Mouse (Mus musculus) forebrain, embryonic 10.5 days (tissue): Measurements from ENCODE around the gene Il5. TPM values are rescaled to one million over a fixed set of nuclear protein-coding genes. Genes with fewer than 3 reads are reported as not detected.
"Not testable (repeated sequence)": the region's sequence is repeated elsewhere in the genome, so short reads cannot be mapped to it uniquely, and the experiment has no call there.

Experiments
- DNase-seq: peaks from one replicate; pipeline ENCODE4 v3.0.0-alpha.2; 2017; ENCODE audit warnings: low spot score; ENCODE audit errors: extremely low spot score
- H3K27ac ChIP-seq: fragments of 300-500 bp; sonication (generic); 2 replicates; pipeline ENCODE4 v1.5.1; 2016; ENCODE audit warnings: mild to moderate bottlenecking
- H3K27me3 ChIP-seq: fragments of 300-500 bp; sonication (generic); 2 replicates; pipeline ENCODE4 v1.6.1; 2016; ENCODE audit warnings: mild to moderate bottlenecking; ENCODE audit not compliant: poor library complexity, severe bottlenecking
- H3K36me3 ChIP-seq: fragments of 300-500 bp; sonication (generic); replicated peaks from 2 replicates; pipeline ENCODE4 v1.6.1; 2016; ENCODE audit warnings: mild to moderate bottlenecking, moderate library complexity
- H3K4me1 ChIP-seq: fragments of 300-500 bp; sonication (generic); 2 replicates; pipeline ENCODE4 v1.6.1; 2016
- H3K4me3 ChIP-seq: fragments of 300-500 bp; sonication (generic); 2 replicates; pipeline ENCODE4 v1.5.1; 2016; ENCODE audit warnings: mild to moderate bottlenecking, moderate library complexity
- H3K9me3 ChIP-seq: fragments of 300-500 bp; sonication (generic); 2 replicates; pipeline ENCODE4 v1.6.1; 2016; ENCODE audit warnings: mild to moderate bottlenecking, moderate library complexity
- WGBS: fragments of 180-500 bp; shearing (Covaris S2); methylation state at CpG from one replicate; pipeline ENCODE4 v1.1.7; 2016; 5-methylcytosine and 5-hydroxymethylcytosine counted together
- polyA plus RNA-seq: library from polyadenylated mRNA; unstranded; fragments of >200 nt; fragmentation: Nextera tagmentation; extraction: Ambion mirVana; gene quantifications from 2 replicates; pipeline ENCODE4 v1.2.1, GENCODE M21; 2016

The Il5 gene
- polyA plus RNA-seq, 1 experiment from 2014 or later, result 0.11 TPM

GRCm38 (mm10) chr11:53749716-53750352, 29.2 kb downstream of the Il5 start:
- no peak overlapping the region for H3K4me3 ChIP-seq
- 52% methylated on average over 5 of the region's 5 CpGs for WGBS
- peaks cover 4% of the 10 kb centered on the region for H3K4me1 ChIP-seq
- H3K27ac ChIP-seq, result no peak overlapping the region
- H3K36me3 ChIP-seq, result no peaks in the 10 kb centered on the region
- H3K27me3 ChIP-seq, result no peaks in the 10 kb centered on the region
- DNase-seq, result no peak
- no peaks in the 10 kb centered on the region for H3K9me3 ChIP-seq

GRCm38 (mm10) chr11:53755011-53755595, 34.5 kb downstream of the Il5 start:
- Histone ChIP-seq H3K36me3 (no peaks in the 10 kb centered on the region), H3K9me3 (no peaks in the 10 kb centered on the region), H3K4me3 (no peak overlapping the region), H3K4me1 (peaks cover 20% of the 10 kb centered on the region), H3K27me3 (peaks cover 14% of the 10 kb centered on the region), H3K27ac (no peak overlapping the region)
- DNase-seq, result no peak
- WGBS, result 86% methylated on average over 12 of the region's 12 CpGs

- Histone ChIP-seq H3K9me3 (no peaks in the 10 kb centered on the region), H3K36me3 (no peaks in the 10 kb centered on the region), H3K27me3 (peaks cover 39% of the 10 kb centered on the region), H3K27ac (no peak overlapping the region), H3K4me1 (peaks cover 40% of the 10 kb centered on the region), H3K4me3 (no peak overlapping the region)
- WGBS, result 91% methylated on average over 4 of the region's 4 CpGs
- no peak for DNase-seq
Measured at GRCm38 (mm10) chr11:53757612-53758011, 37.0 kb downstream of the Il5 start.

GRCm38 (mm10) chr11:53758033-53758432, 37.4 kb downstream of the Il5 start:
- H3K4me1 ChIP-seq, result peaks cover 44% of the 10 kb centered on the region
- DNase-seq, H3K9me3 ChIP-seq, H3K4me3 ChIP-seq, H3K27ac ChIP-seq, H3K36me3 ChIP-seq: not testable (repeated sequence)
- H3K27me3 ChIP-seq, result peaks cover 43% of the 10 kb centered on the region
- WGBS, result 77% methylated on average over 9 of the region's 9 CpGs

GRCm38 (mm10) chr11:53758791-53759351, 38.3 kb downstream of the Il5 start:
- no peaks in the 10 kb centered on the region for H3K36me3 ChIP-seq
- DNase-seq, result no peak
- 44% methylated on average over 6 of the region's 6 CpGs for WGBS
- peaks cover 53% of the 10 kb centered on the region for H3K4me1 ChIP-seq
- H3K27ac ChIP-seq, result 0 out of 2 replicates have a peak overlapping the region, but pooled peaks have one; percentile 52
- H3K9me3 ChIP-seq, result no peaks in the 10 kb centered on the region
- H3K4me3 ChIP-seq, result no peak overlapping the region
- H3K27me3 ChIP-seq, result peaks cover 51% of the 10 kb centered on the region

- Histone ChIP-seq H3K27ac (peak overlapping the region; percentile 52; the same call in 1 of the 2 replicates), H3K27me3 (peaks cover 60% of the 10 kb centered on the region), H3K4me1 (peaks cover 62% of the 10 kb centered on the region), H3K9me3 (no peaks in the 10 kb centered on the region), H3K36me3 (no peaks in the 10 kb centered on the region), H3K4me3 (peak overlapping the region; percentile 23)
- DNase-seq, result no peak
- 5% methylated on average over 22 of the region's 22 CpGs for WGBS
Measured at GRCm38 (mm10) chr11:53759545-53760406, 39.2 kb downstream of the Il5 start.

GRCm38 (mm10) chr11:53761284-53761683, 40.7 kb downstream of the Il5 start:
- DNase-seq, result no peak
- Histone ChIP-seq H3K4me3 (no peak overlapping the region), H3K4me1 (peaks cover 65% of the 10 kb centered on the region), H3K27me3 (peaks cover 74% of the 10 kb centered on the region), H3K9me3 (no peaks in the 10 kb centered on the region), H3K36me3 (no peaks in the 10 kb centered on the region), H3K27ac (no peak overlapping the region)
- WGBS, result 82% methylated on average over 5 of the region's 5 CpGs

- no peak overlapping the region for H3K4me3 ChIP-seq
- no peak for DNase-seq
- no peaks in the 10 kb centered on the region for H3K36me3 ChIP-seq
- H3K9me3 ChIP-seq, result no peaks in the 10 kb centered on the region
- peaks cover 65% of the 10 kb centered on the region for H3K4me1 ChIP-seq
- peaks cover 78% of the 10 kb centered on the region for H3K27me3 ChIP-seq
- no peak overlapping the region for H3K27ac ChIP-seq
- WGBS, result 56% methylated on average over 2 of the region's 2 CpGs
Measured at GRCm38 (mm10) chr11:53761822-53762221, 41.2 kb downstream of the Il5 start.

- no peaks in the 10 kb centered on the region for H3K36me3 ChIP-seq
- H3K27ac ChIP-seq, result peak overlapping the region; percentile 84; the same call in 1 of the 2 replicates
- H3K9me3 ChIP-seq, result no peaks in the 10 kb centered on the region
- H3K27me3 ChIP-seq, result peaks cover 82% of the 10 kb centered on the region
- DNase-seq, result no peak
- peak overlapping the region; percentile 51 for H3K4me3 ChIP-seq
- peaks cover 65% of the 10 kb centered on the region for H3K4me1 ChIP-seq
- WGBS, result 73% methylated on average over 2 of the region's 2 CpGs
Measured at GRCm38 (mm10) chr11:53762426-53762825, 41.8 kb downstream of the Il5 start.

GRCm38 (mm10) chr11:53762827-53763495, 42.4 kb downstream of the Il5 start:
- H3K27me3 ChIP-seq, result peaks cover 85% of the 10 kb centered on the region

GRCm38 (mm10) chr11:53763496-53764140, 43.0 kb downstream of the Il5 start:
- Histone ChIP-seq H3K36me3 (no peaks in the 10 kb centered on the region), H3K4me3 (peak overlapping the region; percentile 51), H3K9me3 (no peaks in the 10 kb centered on the region), H3K4me1 (peaks cover 60% of the 10 kb centered on the region), H3K27ac (peak overlapping the region; percentile 84), H3K27me3 (peaks cover 91% of the 10 kb centered on the region)
- DNase-seq, result peak; percentile 56
- 4% methylated on average over 33 of the region's 33 CpGs for WGBS

More at GRCm38 (mm10) chr11:53762827-53763495, 42.4 kb downstream of the Il5 start:
- Histone ChIP-seq H3K9me3 (no peaks in the 10 kb centered on the region), H3K36me3 (no peaks in the 10 kb centered on the region), H3K4me1 (peaks cover 65% of the 10 kb centered on the region), H3K4me3 (peak overlapping the region; percentile 51), H3K27ac (peak overlapping the region; percentile 84)
- DNase-seq, result no peak
- WGBS, result 7% methylated on average over 23 of the region's 23 CpGs

GRCm38 (mm10) chr11:53764581-53764980, 44.0 kb downstream of the Il5 start:
- Histone ChIP-seq H3K9me3 (no peaks in the 10 kb centered on the region), H3K36me3 (no peaks in the 10 kb centered on the region), H3K27me3 (peaks cover 92% of the 10 kb centered on the region), H3K27ac (no peak overlapping the region), H3K4me1 (peaks cover 56% of the 10 kb centered on the region), H3K4me3 (no peak overlapping the region)
- DNase-seq, result no peak
- WGBS, result 33% methylated on average over 5 of the region's 5 CpGs
